Mouse (Mus musculus): ENCODE results near the gene Gba. TPM values are rescaled to one million over a fixed set of nuclear protein-coding genes. Genes with fewer than 3 reads are reported as not detected.
"Not testable (repeated sequence)": the region's sequence is repeated elsewhere in the genome, so short reads cannot be mapped to it uniquely, and the experiment has no call there.

Gene Gba
- total RNA-seq (2021), result 10 to 100 TPM; 21.3 to 21.8 TPM

DNA sequence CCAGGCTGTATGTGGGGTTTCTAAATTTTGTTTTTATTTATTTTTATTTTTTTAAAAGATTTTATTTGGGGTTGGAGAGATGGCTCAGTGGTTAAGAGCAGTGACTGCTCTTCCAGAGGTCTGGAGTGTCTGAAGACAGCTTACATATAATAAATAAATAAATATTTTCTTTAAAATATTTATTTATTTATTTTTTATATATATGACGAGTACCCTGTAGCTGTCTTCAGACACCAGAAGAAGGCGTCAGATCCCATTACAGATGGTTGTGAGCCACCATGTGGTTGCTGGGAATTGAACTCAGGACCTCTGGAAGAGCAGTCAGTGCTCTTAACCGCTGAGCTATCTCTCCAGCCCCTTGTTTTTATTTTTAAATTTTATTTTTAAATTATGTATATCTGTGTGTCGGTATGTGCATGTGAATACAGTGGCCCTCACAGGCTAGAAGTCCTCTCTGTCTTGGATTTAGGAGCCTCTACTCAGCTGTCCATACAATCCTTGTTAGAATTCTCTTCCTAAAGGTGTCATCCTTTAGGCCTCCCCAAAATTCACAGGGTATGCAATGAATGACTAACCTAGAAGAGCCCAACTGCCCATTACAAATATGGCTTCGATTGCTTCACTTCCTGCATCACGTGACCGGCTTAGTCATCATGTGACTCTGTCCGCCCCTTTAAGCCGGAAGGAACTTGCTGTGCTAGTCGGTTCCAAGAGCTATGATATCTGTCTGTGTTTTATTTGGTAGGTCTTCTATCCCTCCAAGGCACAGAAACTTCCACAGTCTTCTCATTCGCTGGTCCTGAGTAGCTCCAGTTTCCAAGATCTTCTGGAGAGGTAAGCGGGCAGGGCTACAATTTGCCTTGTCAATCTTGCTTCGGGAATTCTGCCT, at the start of gene Gba:
Gene Gba, plus strand, starts transcription at position 676 of the 889 bp plus-strand sequence.
- intact Hi-C loops (cut with DNase I), result no loop called here
- peak; percentile 87 to 88 for DNase-seq

DNA sequence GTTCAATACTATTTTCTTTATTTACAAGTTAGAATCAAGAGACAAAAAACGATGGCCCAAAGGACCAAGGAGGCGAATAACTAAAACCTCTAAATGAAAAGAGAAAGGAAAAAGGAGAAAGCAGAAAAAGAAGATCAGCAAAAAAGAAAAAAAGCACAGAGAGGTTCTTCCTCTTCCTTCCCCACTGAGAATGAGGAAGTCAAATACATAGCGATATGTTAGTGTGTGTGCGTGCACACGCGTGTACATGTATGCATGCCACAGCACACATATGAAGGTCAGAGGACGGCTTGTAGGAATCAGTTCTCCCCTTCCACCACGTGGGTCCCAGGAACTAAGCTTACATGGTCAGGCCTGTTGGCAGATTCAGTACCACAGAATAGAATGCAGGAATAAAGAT, 45.8 kb upstream of the Gba start:
- intact Hi-C loops (cut with DNase I), result loop anchor here (5.0 kb wide), 1 partner anchor 40 kb away; no protein-coding TSS in a partner anchor

DNA sequence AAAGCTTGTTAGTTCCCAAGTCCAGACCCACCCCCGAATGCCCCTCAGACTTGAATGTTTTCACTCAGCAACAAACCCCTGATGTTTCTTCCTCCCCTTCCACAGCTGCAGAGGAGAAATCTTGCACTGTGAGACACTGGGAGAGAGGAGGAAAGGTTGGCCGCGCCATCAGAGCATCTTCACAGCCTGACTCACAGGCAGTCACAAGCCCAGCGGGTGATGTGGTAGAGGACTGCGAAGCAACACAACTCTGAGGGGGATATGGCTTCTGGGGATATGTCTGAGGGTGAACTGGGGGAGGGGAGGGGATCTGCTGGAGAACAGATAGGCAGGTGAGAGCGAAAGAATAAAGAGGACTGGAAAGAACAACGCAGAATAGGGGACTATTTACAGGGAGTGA, 44.1 kb upstream of the Gba start:
- intact Hi-C loops (cut with DNase I), result loop anchor here (5.0 kb wide), 1 partner anchor 41 kb away; no protein-coding TSS in a partner anchor
- no peak for DNase-seq

More for the DNA sequence above, 45.8 kb upstream of the Gba start:
- no peak for DNase-seq

DNA sequence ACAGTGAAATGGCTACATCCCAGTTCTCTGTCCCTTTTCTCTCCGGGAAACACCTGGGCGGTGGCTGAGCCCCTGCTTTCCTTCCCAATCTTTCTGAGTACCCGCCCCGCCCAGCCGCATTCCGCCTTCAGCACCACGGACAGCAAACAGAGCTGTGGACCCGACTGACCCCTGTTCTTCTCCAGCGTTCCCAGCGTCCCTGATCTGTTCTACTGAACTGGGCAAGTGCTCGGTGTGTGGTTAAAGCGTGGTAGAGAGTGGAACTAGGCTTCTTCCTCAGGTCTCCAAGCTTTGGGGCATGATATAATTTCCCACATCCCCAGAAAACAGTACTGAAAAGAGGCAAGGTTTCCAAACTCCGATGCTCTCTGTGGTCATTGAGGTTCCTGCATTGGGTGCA, 43.5 kb upstream of the Gba start:
- intact Hi-C loops (cut with DNase I), result loop anchor here (5.0 kb wide), 1 partner anchor 42 kb away; no protein-coding TSS in a partner anchor
- DNase-seq, result peak; percentile 62 to 70

DNA sequence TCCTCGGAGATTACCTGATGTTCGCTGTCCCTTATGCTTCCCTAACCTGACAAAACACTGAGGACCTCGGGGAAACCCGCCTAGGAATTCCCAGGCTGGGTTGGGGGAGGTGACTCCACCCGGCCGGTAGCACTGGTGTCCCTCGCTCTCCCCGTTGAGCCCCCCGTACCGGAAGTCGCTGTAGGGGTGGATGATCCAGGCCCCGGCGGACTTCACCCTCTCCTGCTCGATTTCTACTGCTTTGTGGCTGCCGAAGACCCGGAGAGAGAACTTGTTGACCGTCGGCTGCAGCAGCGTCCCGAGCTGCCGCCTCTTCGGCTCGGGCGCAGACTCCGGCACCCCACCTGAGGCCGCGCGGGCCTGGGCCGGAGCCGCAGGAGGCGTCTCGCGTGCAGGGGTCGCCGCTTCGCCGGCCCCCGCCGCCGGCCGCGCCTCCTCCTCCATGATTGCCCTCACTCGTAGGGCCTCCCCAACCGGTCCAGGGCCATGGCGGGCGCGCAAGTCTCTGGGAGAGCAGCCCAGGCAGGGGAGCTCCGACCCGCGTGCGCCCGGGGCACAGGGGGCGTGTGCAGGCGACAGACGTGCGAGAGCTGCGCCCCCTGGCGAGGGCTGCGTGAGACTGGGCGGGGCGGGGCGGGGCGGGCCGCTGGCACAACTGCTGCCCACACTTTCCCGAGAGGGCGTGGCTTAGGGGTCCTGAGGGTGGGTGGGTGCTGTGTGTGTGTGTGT, 42.9 kb upstream of the Gba start, which contains the start of gene Hcn3:
Gene Hcn3, minus strand, starts transcription at position 581 of the 729 bp plus-strand sequence.
- peak; percentile 49 to 59 for DNase-seq
- intact Hi-C loops (cut with DNase I), result loop anchor here (5.0 to 10.0 kb wide), 3 partner anchors 42 to 245 kb away; partner anchors contain the start of gene Msto1

DNA sequence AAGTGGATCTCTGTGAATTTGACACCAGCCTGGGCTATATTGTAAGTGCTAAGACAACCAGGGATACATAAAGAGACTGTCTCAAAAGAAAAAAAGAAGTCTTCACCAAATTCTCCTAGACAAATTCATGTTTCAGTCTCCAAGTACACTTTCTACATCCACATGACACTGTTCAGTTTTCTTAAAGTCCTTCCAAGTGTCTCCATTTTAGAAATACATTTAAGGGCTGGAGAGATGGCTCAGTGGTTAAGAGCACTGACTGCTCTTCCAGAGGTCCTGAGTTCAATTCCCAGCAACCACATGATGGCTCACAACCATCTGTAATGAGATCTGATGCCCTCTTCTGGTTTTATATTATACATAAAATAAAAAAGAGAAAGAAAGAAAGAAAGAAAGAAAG, 41.5 kb upstream of the Gba start:
- DNase-seq, result not testable (repeated sequence)
- intact Hi-C loops (cut with DNase I), result loop anchor here (10.0 kb wide), 2 partner anchors 216 to 246 kb away; partner anchors contain the start of gene Msto1

DNA sequence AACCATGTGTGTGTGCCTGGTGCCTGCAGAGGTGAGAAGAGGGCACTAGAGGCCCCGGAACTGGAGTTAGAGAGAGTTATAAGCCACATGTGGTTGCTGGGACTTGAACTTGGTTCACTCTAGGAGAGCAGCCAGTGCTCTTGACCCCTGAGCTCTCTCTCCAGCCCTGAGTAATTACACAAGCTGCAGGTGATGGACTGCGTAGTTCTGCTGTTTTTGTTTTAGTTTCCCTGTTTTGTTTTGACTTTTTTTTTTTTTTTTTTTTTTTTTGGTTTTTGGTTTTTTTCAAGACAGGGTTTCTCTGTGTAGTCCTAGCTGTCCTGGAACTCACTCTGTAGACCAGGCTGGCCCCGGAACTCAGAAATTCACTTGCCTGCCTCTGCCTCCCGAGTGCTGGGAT, 40.9 kb upstream of the Gba start:
- intact Hi-C loops (cut with DNase I), result loop anchor here (10.0 kb wide), 2 partner anchors 217 to 247 kb away; partner anchors contain the start of gene Msto1

DNA sequence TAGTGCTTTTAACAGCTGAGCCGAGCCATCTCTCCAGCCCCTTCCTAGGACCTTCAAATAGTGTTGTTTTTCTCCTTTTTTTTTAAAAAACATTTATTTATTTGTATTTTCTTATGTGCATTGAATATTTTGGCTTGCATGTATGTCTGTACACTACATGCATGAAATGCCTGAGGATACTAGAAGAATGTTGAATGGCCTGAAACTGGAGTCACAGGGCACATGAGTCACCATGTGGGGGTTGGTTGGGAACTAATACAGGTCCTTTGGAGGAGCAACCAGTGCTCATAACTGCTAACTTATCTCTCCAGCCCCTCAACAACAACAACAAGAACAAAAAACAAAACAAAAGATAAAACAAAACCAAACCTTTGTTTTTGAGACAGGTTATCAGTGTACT, 39.6 kb upstream of the Gba start:
- intact Hi-C loops (cut with DNase I), result loop anchor here (10.0 kb wide), 2 partner anchors 218 to 248 kb away; partner anchors contain the start of gene Msto1
- no peak for DNase-seq

More for the DNA sequence above, 40.9 kb upstream of the Gba start:
- no peak for DNase-seq

DNA sequence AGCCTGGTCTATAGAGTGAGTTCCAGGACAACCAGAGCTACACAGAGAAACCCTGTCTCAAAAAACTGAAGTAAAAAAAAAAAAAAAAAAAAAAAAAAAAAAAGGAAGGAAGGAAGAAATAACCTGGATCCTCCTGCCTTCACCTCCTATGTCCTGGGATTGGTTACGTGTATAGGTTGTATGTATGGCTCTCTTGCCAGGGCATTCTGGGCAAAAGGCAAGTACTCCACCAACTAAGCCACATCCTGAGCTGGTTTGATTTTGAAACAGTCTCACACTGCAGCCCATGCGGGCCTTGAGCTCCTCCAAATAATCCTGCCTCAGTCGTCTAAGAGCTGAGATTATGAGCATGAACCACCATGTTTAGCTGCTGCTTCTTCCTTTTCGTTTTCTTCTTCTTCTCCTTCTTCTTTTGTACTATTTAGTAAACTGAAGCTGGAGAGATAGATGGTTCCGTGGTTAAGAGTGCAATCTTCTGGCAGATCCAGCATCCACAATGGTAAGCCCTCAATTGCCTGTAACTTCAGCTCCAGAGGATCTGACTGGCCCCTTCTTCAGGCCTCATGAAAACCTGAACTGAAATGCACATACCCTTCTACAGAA, 39.0 kb upstream of the Gba start:
- no peak for DNase-seq
- intact Hi-C loops (cut with DNase I), result loop anchor here (2.0 to 10.0 kb wide), 3 partner anchors 73 to 249 kb away; partner anchors contain the start of gene Msto1

DNA sequence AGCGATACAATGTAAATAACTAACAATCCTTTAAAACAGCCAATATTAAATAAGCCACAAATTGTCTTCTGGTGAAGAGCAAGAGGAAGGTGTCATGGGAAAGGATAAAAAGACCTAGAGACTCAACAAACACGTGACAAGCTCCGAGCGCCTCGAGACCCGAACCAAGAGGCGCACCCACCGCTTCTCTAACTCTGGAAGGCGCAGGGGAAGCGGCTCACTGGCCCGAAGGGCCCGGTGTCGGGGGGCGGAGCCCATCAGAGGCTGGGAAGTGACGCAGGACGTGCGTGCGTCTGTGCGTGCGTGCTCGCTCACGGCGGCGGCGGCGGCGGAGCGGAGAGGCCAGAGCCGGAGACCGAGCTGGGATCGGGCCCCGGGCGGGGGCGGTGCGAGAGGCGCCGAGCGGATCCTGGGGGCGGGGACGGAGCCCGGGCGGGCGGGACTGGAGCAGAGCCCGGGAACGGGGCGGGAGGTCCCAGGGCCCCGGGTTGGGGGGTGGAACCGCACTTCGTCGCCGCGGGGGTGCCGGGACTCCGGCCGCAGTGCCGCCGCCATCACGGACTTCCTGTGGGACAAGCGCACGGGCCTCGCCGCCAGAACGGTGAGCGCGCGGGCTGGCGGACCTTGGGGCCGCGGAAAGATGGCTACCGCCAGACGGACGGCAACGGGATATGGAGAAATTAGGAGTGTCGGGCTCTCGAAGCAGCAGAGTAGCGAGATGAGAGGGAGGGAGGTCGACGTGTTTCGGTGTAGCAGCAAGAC, 38.0 kb upstream of the Gba start, which contains the start of gene Clk2:
Gene Clk2, plus strand, starts transcription at position 290 of the 762 bp plus-strand sequence.
- intact Hi-C loops (cut with DNase I), result loop anchor here (2.0 to 10.0 kb wide), 3 partner anchors 74 to 250 kb away; partner anchors contain the start of gene Msto1
- DNase-seq, result peak; percentile 94 to 95

DNA sequence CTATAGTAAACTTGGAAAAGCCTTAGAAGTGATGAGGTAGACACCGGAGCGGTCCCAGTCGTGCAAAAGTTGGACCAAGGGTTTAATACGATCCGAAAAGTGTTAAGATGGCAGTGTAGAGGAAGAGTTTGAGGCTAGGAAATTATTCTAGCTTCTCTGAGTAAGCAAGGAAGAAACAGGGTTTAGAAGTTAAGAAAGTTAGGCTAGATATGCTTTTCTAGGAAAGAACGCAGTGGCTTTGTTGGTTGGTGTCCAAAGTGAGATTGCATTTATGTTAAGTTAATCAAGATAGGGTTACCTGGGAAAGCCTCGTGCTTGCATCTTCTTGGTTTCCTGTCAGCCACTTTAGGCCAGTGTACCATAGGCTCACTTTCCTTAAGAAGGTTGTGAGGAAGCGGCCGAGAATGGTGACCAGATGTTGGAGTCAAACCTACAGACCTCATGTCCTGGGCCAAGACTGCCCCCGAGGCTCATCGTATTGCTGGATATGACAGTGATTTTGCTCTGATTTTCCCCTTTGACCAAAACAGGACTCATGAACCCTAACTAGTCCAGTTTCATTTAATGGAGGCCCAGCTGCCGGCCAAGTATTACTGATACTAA, 37.4 kb upstream of the Gba start:
- DNase-seq, result no peak
- intact Hi-C loops (cut with DNase I), result loop anchor here (2.0 to 10.0 kb wide), 3 partner anchors 75 to 251 kb away; partner anchors contain the start of gene Msto1

DNA sequence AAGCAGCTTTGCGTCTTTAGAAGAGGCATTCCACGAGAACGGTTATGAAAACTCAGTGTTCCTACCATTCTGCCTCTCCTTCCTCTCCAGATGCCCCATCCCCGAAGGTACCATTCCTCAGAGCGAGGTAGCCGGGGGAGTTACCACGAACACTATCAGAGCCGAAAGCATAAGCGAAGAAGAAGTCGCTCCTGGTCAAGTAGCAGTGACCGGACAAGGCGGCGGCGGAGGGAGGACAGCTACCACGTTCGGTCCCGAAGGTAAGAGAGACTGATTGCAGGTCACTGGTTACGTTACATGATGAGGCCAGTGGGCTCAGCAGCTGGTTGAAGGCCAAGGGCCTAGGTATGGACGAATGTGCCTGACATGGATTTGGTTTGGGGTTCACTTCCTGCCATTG, 35.8 kb upstream of the Gba start:
- no peak for DNase-seq
- intact Hi-C loops (cut with DNase I), result loop anchor here (10.0 kb wide), 2 partner anchors 222 to 252 kb away; partner anchors contain the start of gene Msto1

DNA sequence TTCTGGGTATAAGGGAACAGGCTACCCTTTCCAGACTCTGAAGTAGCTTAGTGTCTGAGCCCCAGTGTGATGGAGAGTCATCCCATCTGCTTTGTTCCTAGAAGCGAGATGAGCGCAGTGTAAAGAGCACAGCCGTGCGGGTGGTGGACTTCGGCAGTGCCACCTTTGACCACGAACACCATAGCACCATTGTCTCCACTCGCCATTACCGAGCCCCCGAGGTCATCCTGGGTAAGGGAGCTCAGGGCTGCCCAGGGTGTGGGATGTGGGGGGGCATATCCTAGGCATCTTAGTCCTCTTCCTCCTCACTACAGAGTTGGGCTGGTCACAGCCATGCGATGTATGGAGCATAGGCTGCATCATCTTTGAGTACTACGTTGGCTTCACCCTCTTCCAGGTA, 27.9 kb upstream of the Gba start:
- intact Hi-C loops (cut with DNase I), result no loop called here
- DNase-seq, result no peak

DNA sequence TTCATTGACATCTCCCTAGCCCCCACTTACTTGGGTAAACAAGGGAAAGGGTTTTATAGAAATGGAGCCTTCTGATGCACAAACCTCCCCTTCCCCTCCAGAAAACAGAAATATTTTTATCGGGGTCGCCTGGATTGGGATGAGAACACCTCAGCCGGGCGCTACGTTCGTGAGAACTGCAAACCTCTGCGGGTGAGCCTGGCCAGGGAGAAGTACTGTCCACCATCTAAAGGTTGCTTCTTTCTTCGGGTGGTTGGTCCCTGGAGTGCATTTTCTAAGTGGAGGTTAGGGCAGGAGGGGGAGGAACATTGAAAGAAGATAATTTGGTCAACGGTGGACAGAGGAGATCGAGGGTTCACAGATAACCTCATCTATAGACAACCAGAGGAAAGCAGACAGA, 27.2 kb upstream of the Gba start:
- intact Hi-C loops (cut with DNase I), result no loop called here
- DNase-seq, result no peak

DNA sequence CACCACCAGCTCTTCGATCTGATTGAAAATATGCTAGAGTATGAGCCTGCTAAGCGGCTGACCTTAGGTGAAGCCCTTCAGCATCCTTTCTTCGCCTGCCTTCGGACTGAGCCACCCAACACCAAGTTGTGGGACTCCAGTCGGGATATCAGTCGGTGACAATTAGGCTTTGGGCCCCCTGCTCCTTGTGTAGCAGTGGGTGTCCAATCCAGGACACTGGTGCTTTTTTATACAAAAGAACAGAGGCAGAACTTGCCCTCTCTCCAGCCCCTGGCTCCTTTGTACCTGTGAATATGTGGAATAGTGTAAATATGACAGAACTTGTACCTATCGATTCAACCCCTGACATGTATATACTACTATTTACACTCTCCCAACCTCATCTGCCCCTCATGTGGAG, 26.3 kb upstream of the Gba start:
- DNase-seq, result no peak
- intact Hi-C loops (cut with DNase I), result no loop called here

DNA sequence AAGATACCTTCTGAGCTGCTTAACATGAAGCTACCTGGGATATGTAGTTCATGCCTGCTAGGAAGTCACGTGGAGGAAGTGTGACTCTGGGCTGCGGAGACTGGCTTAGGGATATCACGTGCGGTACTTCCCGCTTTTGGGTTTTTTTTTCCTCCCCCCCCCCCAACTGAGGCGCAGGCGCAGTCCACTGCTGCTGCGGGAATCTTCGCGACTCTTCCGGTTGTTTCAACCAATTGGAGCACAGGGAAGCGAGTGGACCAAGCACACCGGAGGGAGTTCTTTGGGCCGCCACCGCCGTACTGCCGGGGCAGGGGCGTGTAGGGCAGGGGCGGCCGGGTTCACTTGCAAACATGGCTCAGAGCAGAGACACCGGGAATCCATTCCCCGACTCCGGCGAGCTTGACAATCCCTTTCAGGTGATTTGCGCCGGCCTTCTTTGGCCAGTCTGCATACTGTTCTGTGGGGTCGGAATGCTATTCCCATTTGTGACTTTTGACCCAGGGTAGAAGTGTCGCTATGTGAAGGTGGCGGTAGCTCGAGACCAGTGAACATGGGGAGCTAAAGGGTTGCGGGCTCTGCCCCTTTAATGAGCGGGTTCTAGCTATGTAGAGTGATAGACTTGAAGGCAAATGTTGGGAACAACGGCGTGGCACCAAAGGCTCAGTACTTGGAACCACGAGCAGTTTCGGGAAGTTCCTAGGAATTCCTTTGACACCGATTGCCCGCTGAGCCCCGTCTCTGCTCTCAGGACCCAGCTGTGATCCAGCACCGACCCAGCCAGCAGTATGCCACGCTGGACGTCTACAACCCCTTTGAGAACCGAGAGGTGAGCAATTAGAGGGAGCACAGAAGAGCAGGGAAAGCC, 25.3 kb upstream of the Gba start, which contains the start of gene Scamp3:
Gene Scamp3, plus strand, starts transcription at position 232 of the 865 bp plus-strand sequence.
- DNase-seq, result peak; percentile 78 to 85
- intact Hi-C loops (cut with DNase I), result no loop called here

DNA sequence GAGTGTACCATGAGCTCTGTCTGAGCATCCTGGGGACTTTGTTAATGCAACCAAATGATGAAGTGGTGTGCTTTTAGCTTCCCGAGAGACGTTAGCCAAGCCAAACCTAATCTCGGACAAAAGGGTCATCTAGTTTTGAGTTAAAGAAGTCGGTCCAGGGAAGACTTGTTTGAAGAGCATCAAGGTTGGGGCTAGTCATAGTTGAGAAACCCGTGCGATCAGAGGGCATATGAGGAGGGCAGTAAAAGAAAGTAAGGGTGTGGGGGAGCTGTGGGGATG, 24.7 kb upstream of the Gba start:
- intact Hi-C loops (cut with DNase I), result no loop called here
- DNase-seq, result no peak

DNA sequence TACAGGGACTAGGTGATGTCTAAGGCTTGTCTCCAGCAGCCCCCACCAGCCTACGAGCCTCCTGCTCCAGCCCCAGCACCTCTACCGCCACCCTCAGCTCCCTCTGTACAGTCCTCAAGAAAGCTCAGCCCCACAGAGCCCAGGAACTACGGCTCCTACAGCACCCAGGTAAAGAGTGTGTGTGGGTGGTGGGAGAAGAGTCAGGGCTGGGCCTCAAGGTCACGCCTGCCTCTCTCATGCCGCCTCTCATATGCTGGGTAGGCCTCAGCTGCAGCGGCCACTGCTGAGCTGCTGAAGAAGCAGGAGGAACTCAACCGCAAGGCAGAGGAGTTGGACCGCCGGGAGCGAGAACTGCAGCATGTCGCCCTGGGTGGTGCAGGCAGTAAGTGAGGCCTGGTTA, 23.7 kb upstream of the Gba start:
- no peak for DNase-seq
- intact Hi-C loops (cut with DNase I), result no loop called here

Measured in heart, postnatal 36 days (tissue).